Mouse (Mus musculus) intestine, embryonic 16.5 days (tissue): ENCODE measurements around the gene Ap2s1. TPM values are rescaled to one million over a fixed set of nuclear protein-coding genes. Genes with fewer than 3 reads are reported as not detected.

ENCODE experiments used
- ATAC-seq: fragments of 200-750 bp; cut with Nextera tagmentation; 2 replicates; pipeline ENCODE4 v1.8.0; 2017; ENCODE audit warnings: moderate TSS enrichment, moderate library complexity
- H3K27ac ChIP-seq: fragments of 300-500 bp; sonication (generic); 2 replicates; pipeline ENCODE4 v1.5.1; 2014; ENCODE audit warnings: mild to moderate bottlenecking, low read length
- H3K27me3 ChIP-seq: fragments of 300-500 bp; sonication (generic); replicated peaks from 2 replicates; pipeline ENCODE4 v1.6.1; 2014; ENCODE audit warnings: low read length, control low read depth, mixed read lengths; ENCODE audit not compliant: control insufficient read depth, insufficient read depth
- H3K36me3 ChIP-seq: fragments of 300-500 bp; sonication (generic); 2 replicates; pipeline ENCODE4 v1.6.1; 2014; ENCODE audit warnings: low read length, control low read depth; ENCODE audit not compliant: control insufficient read depth, insufficient read depth
- H3K4me1 ChIP-seq: fragments of 300-500 bp; sonication (generic); 2 replicates; pipeline ENCODE4 v1.6.1; 2014; ENCODE audit warnings: low read length, control low read depth, mixed read lengths; ENCODE audit not compliant: control insufficient read depth, insufficient read depth
- H3K4me2 ChIP-seq: fragments of 300-500 bp; sonication (generic); 2 replicates; pipeline ENCODE4 v1.6.1; 2014; ENCODE audit warnings: low read depth, low read length, control low read depth
- H3K4me3 ChIP-seq: fragments of 300-500 bp; sonication (generic); 2 replicates; pipeline ENCODE4 v1.5.1; 2014; ENCODE audit warnings: mild to moderate bottlenecking, low read length
- H3K9ac ChIP-seq: fragments of 300-500 bp; sonication (generic); 2 replicates; pipeline ENCODE4 v1.6.1; 2014; ENCODE audit warnings: low read depth, low read length
- H3K9me3 ChIP-seq: fragments of 300-500 bp; sonication (generic); 2 replicates; pipeline ENCODE4 v1.6.1; 2016; ENCODE audit warnings: low read length, control low read depth; ENCODE audit not compliant: control insufficient read depth
- WGBS: fragments of 180-500 bp; shearing (Covaris S2); extraction: QIAGEN DNeasy Blood & Tissue Kit; methylation state at CpG from one replicate; pipeline ENCODE4 v1.1.7; 2014; 5-methylcytosine and 5-hydroxymethylcytosine counted together
- polyA plus RNA-seq: library from polyadenylated mRNA; unstranded; fragments of >200 nt; fragmentation: Nextera tagmentation; extraction: Ambion mirVana; gene quantifications from 2 replicates; pipeline ENCODE4 v1.2.1, GENCODE M21; 2015

The Ap2s1 gene
- 266 and 271 TPM in 2 replicates for polyA plus RNA-seq

DNA sequence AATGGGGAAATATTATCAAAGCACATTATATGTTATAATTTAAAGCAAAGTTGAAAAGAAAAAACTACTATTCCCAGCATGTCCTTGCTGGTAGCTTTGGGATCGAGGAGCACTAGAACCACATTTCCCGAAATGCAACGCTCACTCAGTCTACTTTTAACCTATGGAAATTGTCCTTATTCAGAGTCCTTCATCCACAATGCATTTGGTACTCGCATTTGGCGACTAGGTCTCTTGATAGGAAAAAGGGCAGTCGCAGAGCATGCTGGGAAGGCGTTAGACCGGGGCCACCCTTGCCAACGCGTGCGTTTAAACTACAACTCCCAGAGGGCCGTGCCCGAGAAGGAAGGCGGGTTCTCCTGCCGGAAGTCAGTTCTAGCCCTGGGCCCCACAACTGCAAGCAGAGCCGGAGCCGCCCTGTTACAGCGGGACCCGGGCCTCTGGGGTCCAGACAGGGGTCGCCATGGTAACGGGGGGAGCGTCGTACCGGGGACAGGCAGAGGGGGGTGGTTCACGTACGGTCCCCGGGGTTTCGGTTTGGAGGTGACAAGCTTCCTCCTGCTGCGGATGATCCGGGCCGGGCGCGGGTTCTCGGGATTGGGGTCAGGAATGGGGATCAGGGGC is at the start of gene Ap2s1:
Gene Ap2s1, plus strand, starts transcription at position 338 of the 624 bp plus-strand sequence.
- H3K9ac ChIP-seq: peak within 1 kb of the TSS; percentile 94
- H3K9me3 ChIP-seq: no peaks in the 10 kb centered on the region
- H3K4me1 ChIP-seq: peaks cover 9% of the 10 kb centered on the region
- H3K4me3 ChIP-seq: peak within 1 kb of the TSS; percentile 84
- no peaks in the 10 kb centered on the region for H3K27me3 ChIP-seq
- H3K36me3 ChIP-seq: no peaks in the 10 kb centered on the region
- H3K27ac ChIP-seq: 0 out of 2 replicates have a peak within 1 kb of the TSS, but pooled peaks have one; percentile 35
- ATAC-seq: peak; percentile 98
- WGBS: under 1% methylated on average over 34 of the region's 34 CpGs
- peak within 1 kb of the TSS; percentile 79 for H3K4me2 ChIP-seq

DNA sequence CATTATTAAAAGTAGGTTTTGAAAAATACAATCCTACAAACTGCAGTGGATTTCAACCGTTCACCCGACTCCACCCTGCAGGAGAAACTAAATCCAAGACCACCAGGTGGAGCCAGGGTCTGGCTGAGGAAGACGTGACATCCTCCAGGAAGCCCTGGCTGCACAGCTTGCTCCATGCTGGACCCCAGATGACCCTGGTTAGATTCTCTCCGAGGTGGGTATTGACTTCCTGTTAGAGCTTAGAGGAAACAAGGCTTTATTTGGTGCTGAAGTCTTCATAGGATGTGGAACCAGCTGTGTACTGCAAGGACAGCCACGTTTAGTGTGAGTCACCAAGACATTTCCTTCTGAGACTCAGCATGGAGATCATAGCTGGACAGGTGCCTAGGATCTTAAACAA is 49.0 kb upstream of the Ap2s1 start:
- ATAC-seq: no peak
- Histone ChIP-seq H3K27me3 (no peaks in the 10 kb centered on the region), H3K36me3 (no peaks in the 10 kb centered on the region), H3K9me3 (peaks cover 4% of the 10 kb centered on the region; the same call in 1 of the 2 replicates), H3K4me2 (no peak overlapping the region), H3K27ac (no peak overlapping the region), H3K9ac (no peak overlapping the region), H3K4me3 (no peak overlapping the region), H3K4me1 (no peaks in the 10 kb centered on the region)
- WGBS: 68% methylated on average over 5 of the region's 5 CpGs

DNA sequence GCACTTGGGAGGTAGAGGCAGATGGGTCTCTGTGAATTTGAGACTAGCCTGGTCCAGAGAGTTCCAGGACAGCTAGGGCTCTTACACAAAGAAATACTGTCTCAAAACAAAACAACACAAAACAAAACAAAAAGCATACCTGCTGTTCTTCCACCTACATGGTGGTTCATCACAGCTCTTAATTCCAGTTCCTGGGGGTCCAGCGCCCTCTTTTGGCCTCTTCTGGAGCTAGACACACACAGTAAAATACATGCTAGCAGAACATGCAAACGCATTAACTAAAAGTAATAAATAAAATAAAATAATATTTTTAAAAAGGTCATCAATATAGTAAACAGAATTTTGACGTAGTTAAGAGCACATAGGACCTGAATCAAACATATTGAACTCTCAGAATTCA is 43.2 kb upstream of the Ap2s1 start:
- 36% methylated on average over 3 of the region's 3 CpGs for WGBS
- ATAC-seq: no peak
- no peak overlapping the region for H3K4me3 ChIP-seq

DNA sequence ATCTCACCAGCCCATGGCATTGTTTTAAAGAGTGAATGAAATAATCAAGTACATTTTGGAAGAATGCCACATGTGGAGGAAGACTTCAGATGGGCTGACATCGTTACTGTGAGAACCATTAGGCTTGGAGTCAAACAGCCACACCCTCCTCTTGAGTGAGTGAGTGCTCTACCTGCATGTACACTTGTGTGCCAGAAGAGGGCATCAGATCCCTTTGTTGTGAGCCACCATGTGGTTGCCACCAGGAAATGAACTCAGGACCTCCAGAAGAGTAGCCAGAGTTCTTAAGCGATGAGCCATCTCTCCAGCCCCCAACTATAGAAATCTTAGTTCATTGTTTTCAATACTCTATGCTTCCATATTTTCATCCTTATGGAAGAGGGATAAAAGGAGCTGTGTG is 39.2 kb upstream of the Ap2s1 start:
- Histone ChIP-seq H3K9ac (no peak overlapping the region), H3K4me2 (no peak overlapping the region), H3K36me3 (no peaks in the 10 kb centered on the region), H3K27ac (no peak overlapping the region), H3K4me3 (no peak overlapping the region), H3K9me3 (no peaks in the 10 kb centered on the region), H3K4me1 (no peaks in the 10 kb centered on the region), H3K27me3 (no peaks in the 10 kb centered on the region)
- WGBS: 36% methylated on average over 2 of the region's 2 CpGs
- ATAC-seq: no peak

More for the DNA sequence above, 43.2 kb upstream of the Ap2s1 start:
- H3K4me1 ChIP-seq: no peaks in the 10 kb centered on the region
- no peak overlapping the region for H3K4me2 ChIP-seq
- no peak overlapping the region for H3K9ac ChIP-seq
- no peaks in the 10 kb centered on the region for H3K36me3 ChIP-seq
- H3K27ac ChIP-seq: no peak overlapping the region
- H3K9me3 ChIP-seq: no peaks in the 10 kb centered on the region
- no peaks in the 10 kb centered on the region for H3K27me3 ChIP-seq

DNA sequence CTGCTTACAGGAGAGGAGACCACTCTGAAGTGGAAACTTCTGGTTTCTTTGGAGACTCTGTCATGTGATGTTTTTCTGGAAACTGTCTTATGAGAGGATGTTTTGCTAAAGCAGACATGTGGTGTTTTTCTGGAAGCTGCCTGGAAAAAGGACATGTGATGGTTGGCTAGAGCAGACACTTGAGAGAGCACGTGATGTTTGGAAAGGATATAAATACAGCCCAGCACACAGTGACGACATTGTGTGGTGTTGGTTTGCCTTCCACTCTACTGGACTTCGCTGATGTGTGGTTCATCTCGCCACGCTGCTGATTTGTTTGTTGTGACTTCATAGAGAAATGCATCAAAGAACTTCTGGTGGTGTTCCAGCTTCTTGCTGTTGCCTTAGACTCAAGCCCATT is 37.6 kb upstream of the Ap2s1 start:
- WGBS: 54% methylated on average over 5 of the region's 5 CpGs
- Histone ChIP-seq H3K4me2 (no peak overlapping the region), H3K9me3 (no peaks in the 10 kb centered on the region), H3K27me3 (no peaks in the 10 kb centered on the region), H3K27ac (no peak overlapping the region), H3K9ac (no peak overlapping the region), H3K4me1 (no peaks in the 10 kb centered on the region), H3K36me3 (no peaks in the 10 kb centered on the region), H3K4me3 (no peak overlapping the region)
- ATAC-seq: no peak

DNA sequence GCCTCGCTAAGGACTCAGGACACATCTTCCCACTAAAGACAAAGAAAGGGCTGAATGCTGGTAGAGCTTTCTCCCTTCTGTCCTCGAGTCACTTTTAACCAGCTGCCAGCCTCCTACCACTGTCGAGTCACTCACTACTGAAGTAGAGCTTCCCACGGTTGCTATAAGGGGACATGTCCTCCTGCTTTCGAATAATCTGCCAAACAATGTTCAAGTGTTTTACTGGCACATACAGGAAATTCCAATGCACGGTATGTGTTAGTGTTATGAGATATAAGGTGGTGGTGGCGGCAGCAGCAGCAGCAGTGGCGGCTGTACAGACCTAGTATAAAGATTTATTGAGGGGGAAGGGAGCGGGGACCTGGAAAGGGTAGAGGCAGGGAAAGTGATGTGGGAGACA is 31.8 kb upstream of the Ap2s1 start:
- no peak overlapping the region for H3K27ac ChIP-seq
- no peak overlapping the region for H3K4me3 ChIP-seq
- H3K9me3 ChIP-seq: no peaks in the 10 kb centered on the region
- no peaks in the 10 kb centered on the region for H3K36me3 ChIP-seq
- no peaks in the 10 kb centered on the region for H3K4me1 ChIP-seq
- no peak for ATAC-seq
- no peak overlapping the region for H3K9ac ChIP-seq
- 30% methylated on average over 9 of the region's 9 CpGs for WGBS
- H3K4me2 ChIP-seq: no peak overlapping the region
- 0 out of 2 replicates have a peak, but pooled peaks cover 2% of the 10 kb centered on the region for H3K27me3 ChIP-seq

DNA sequence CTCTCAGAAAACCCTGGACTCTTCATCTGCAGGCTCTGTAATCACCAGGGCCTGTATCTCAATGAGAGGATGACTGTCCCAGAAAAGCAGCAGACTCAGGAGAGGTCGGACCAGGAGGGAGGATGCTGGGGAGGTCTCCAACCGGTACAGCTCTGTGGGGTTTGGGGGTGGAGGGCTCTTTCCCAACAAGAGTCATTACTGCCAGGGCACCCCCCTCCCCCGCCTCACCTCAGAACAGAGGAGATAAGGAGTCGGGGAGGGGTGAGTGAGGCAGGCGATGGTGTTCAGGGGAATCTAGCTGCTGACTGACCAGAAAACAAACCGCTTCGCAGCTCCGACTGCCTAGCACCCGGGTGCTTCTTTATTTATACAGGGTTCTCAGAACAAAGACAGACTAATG is 30.0 kb upstream of the Ap2s1 start:
- no peak overlapping the region for H3K9ac ChIP-seq
- ATAC-seq: no peak
- no peak overlapping the region for H3K4me3 ChIP-seq
- H3K4me1 ChIP-seq: no peaks in the 10 kb centered on the region
- H3K27me3 ChIP-seq: 0 out of 2 replicates have a peak, but pooled peaks cover 2% of the 10 kb centered on the region
- no peaks in the 10 kb centered on the region for H3K36me3 ChIP-seq
- WGBS: 19% methylated on average over 9 of the region's 9 CpGs
- no peak overlapping the region for H3K4me2 ChIP-seq
- H3K9me3 ChIP-seq: no peaks in the 10 kb centered on the region
- no peak overlapping the region for H3K27ac ChIP-seq

DNA sequence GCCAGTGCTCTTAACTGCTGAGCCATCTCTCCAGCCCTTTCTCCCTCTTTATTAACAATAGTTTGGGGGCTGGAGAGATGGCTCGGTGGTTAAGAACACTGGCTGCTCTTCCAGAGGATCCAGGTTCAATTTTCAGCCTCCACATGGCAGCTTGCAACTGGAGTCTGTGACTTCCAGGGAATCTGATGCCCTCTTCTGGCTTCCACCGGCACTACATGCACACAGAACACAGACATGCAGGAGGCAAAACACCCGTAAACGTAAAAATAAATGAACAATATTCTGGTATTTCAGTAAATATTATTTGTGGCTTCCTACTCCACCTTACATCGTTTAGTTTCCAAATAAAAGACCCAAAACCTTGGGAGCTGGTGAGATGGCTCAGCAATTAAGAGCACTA is 27.6 kb upstream of the Ap2s1 start:
- 83% methylated on average over 5 of the region's 5 CpGs for WGBS
- no peaks in the 10 kb centered on the region for H3K36me3 ChIP-seq
- no peak overlapping the region for H3K9ac ChIP-seq
- H3K9me3 ChIP-seq: no peaks in the 10 kb centered on the region
- H3K4me3 ChIP-seq: no peak overlapping the region
- H3K4me1 ChIP-seq: no peaks in the 10 kb centered on the region
- H3K4me2 ChIP-seq: no peak overlapping the region
- H3K27ac ChIP-seq: no peak overlapping the region
- ATAC-seq: no peak
- H3K27me3 ChIP-seq: 0 out of 2 replicates have a peak, but pooled peaks cover 2% of the 10 kb centered on the region

DNA sequence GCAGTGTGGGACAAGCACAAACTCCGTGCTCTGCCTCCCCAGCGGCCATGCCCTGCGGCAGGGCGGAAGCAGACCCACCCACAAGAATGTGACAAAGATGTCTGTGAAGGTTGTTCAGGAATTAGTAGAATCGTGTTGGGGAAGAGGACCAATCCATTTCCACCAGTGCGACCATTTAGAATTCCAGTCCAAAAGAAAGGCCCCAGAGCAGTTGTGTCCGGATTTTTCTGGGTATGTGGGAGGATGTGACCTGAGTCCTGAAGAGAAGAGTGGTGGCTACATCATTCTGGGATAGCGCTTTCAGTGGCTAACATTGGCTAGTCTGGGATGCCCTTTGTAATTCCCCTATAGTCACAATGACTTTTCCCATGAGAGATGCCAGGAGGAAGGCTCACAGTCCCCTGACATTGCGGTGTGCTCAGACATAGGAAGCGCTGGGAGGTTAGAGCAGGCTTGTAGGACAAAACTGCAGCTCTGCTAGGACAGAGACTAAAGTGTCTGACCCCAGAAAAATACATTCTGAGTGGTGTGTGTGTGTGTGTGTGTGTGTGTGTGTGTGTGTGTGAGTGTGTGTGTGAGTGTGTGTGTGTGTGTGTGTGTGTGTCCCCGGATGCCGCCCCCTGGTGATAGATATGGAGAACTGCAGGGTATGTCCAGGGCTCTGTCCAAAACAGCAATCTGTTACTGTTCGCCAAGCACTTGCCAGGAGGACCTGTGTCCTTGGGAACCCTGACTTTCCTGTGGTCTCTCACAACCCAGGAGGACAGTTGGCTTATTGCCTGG is 25.4 kb upstream of the Ap2s1 start:
- Histone ChIP-seq H3K4me2 (no peak overlapping the region), H3K9me3 (no peaks in the 10 kb centered on the region), H3K9ac (no peak overlapping the region), H3K27ac (no peak overlapping the region), H3K36me3 (no peaks in the 10 kb centered on the region), H3K4me3 (no peak overlapping the region), H3K4me1 (no peaks in the 10 kb centered on the region), H3K27me3 (no peaks in the 10 kb centered on the region)
- ATAC-seq: no peak
- 68% methylated on average over 13 of the region's 13 CpGs for WGBS
